Comparison of ENCODE assay signal across 26 mouse cellular contexts in genomic region chr11:82169456-82169855, GRCm38 (mm10). TPM values are rescaled to one million over a fixed set of nuclear protein-coding genes. Genes with fewer than 3 reads are reported as not detected.
"Had no signal": no experiment of that assay in that cellular context is flagged by ENCODE, and none has a peak within 500 bp of the region (broad histone marks: within the 10 kb centered on the region; RNA-seq: fewer than 3 reads in every experiment).

No protein-coding gene starts in this region.

- H3K9me3 ChIP-seq: limb, embryonic 12.5 days; limb, embryonic 15.5 days; lung, embryonic 15.5 days; midbrain, embryonic 10.5 days; midbrain, embryonic 13.5 days had no signal

- DNase-seq: kidney, adult 8-10 months; kidney, postnatal 14 days; kidney, postnatal 4 days; left cerebral cortex, postnatal 4 days; lung, adult 18-20 months; lung, postnatal 10 days; lung, postnatal 36 days; right cerebral cortex, adult 18-20 months; right cerebral cortex, postnatal 14 days; right cerebral cortex, postnatal 4 days; thymus, adult 2 months; thymus, postnatal 14 days had no signal

- H3K4me1 ChIP-seq: limb, embryonic 12.5 days; limb, embryonic 15.5 days; midbrain, embryonic 10.5 days; midbrain, embryonic 13.5 days had no signal

- H3K4me3 ChIP-seq: limb, embryonic 12.5 days; limb, embryonic 15.5 days; lung, embryonic 15.5 days; megakaryocyte, embryonic 14.5 days; midbrain, embryonic 10.5 days; midbrain, embryonic 13.5 days had no signal

- H3K27me3 ChIP-seq: limb, embryonic 12.5 days; limb, embryonic 15.5 days; lung, embryonic 15.5 days; midbrain, embryonic 13.5 days had no signal

- ATAC-seq: midbrain, embryonic 13.5 days; midbrain, embryonic 16.5 days had no signal

- H3K4me2 ChIP-seq: limb, embryonic 12.5 days; limb, embryonic 15.5 days; liver, embryonic 11.5 days; lung, embryonic 15.5 days; midbrain, embryonic 13.5 days had no signal

- H3K9ac ChIP-seq: limb, embryonic 12.5 days; limb, embryonic 15.5 days; liver, embryonic 14.5 days; lung, embryonic 15.5 days; midbrain, embryonic 13.5 days had no signal

- H3K36me3 ChIP-seq: limb, embryonic 12.5 days; limb, embryonic 15.5 days; lung, embryonic 15.5 days; midbrain, embryonic 10.5 days; midbrain, embryonic 13.5 days had no signal

- H3K27ac ChIP-seq: limb, embryonic 12.5 days; limb, embryonic 15.5 days; liver, embryonic 14.5 days; lung, embryonic 15.5 days; midbrain, embryonic 10.5 days; midbrain, embryonic 13.5 days; stomach, postnatal 0 days had no signal

RNA-seq across cellular contexts. Expression of gene Ccl8, which starts 54.5 kb away (rescaled TPM):
- polyA plus RNA-seq: kidney, embryonic 16.5 days; limb, embryonic 12.5 days; limb, embryonic 15.5 days; liver, embryonic 11.5 days; liver, embryonic 14.5 days; lung, embryonic 15.5 days; midbrain, embryonic 10.5 days; midbrain, embryonic 13.5 days; midbrain, embryonic 16.5 days; neural tube, embryonic 11.5 days; neural tube, embryonic 14.5 days; stomach, embryonic 14.5 days; stomach, postnatal 0 days had no signal
